Mouse (Mus musculus) heart, embryonic 14.5 days (tissue): ENCODE results near the gene Olfr834. TPM values are rescaled to one million over a fixed set of nuclear protein-coding genes. Genes with fewer than 3 reads are reported as not detected.

Source experiments
- ATAC-seq: fragments of 200-750 bp; cut with Nextera tagmentation; 2 replicates; pipeline ENCODE4 v1.8.0; 2017; ENCODE audit warnings: low read depth, moderate TSS enrichment; ENCODE audit not compliant: insufficient number of reproducible peaks, insufficient read depth, low FRiP score
- H3K27ac ChIP-seq, 2 experiments: fragments of 200-500 bp in 1 of 2; fragments of 300-500 bp in 1 of 2; sonication (generic) in 1 of 2; replicated peaks in 1 of 2; 2 replicates each; pipeline ENCODE4 v1.5.1; 2012 to 2014; ENCODE audit warnings: low read depth in 2 of 2, low read length in 2 of 2, control low read depth in 1 of 2, mild to moderate bottlenecking in 1 of 2, mixed read lengths in 1 of 2; ENCODE audit not compliant: control insufficient read depth in 1 of 2, insufficient read depth in 1 of 2
- H3K27me3 ChIP-seq: fragments of 300-500 bp; sonication (generic); 2 replicates; pipeline ENCODE4 v1.6.1; 2014; ENCODE audit warnings: mild to moderate bottlenecking, low read length, control low read depth; ENCODE audit not compliant: control insufficient read depth, insufficient read depth
- H3K36me3 ChIP-seq: fragments of 300-500 bp; sonication (generic); 2 replicates; pipeline ENCODE4 v1.6.1; 2014; ENCODE audit warnings: mild to moderate bottlenecking, control low read depth, low read length, mixed read lengths; ENCODE audit not compliant: control insufficient read depth, insufficient read depth
- H3K4me1 ChIP-seq, 2 experiments: fragments of 200-500 bp in 1 of 2; fragments of 300-500 bp in 1 of 2; sonication (generic) in 1 of 2; 2 replicates each; pipeline ENCODE4 v1.6.1; 2012 to 2014; ENCODE audit warnings: low read length in 2 of 2, control low read depth in 1 of 2, mixed read lengths in 1 of 2; ENCODE audit not compliant: control insufficient read depth in 2 of 2, insufficient read depth in 2 of 2
- H3K4me2 ChIP-seq: fragments of 300-500 bp; sonication (generic); 2 replicates; pipeline ENCODE4 v1.6.1; 2014; ENCODE audit warnings: mild to moderate bottlenecking, low read length
- H3K4me3 ChIP-seq, 2 experiments: fragments of 200-500 bp in 1 of 2; fragments of 300-500 bp in 1 of 2; sonication (generic) in 1 of 2; 2 replicates each; pipeline ENCODE4 v1.5.1; 2012 to 2014; ENCODE audit warnings: low read length in 2 of 2, mild to moderate bottlenecking in 2 of 2, control low read depth in 1 of 2, low read depth in 1 of 2, moderate library complexity in 1 of 2; ENCODE audit not compliant: control insufficient read depth in 1 of 2, insufficient read depth in 1 of 2
- H3K9ac ChIP-seq: fragments of 300-500 bp; sonication (generic); 2 replicates; pipeline ENCODE4 v1.6.1; 2014; ENCODE audit warnings: mild to moderate bottlenecking, low read length
- H3K9me3 ChIP-seq: fragments of 300-500 bp; sonication (generic); 2 replicates; pipeline ENCODE4 v1.6.1; 2016; ENCODE audit warnings: low read length, control low read depth; ENCODE audit not compliant: control insufficient read depth
- WGBS: fragments of 180-500 bp; shearing (Covaris S2); extraction: QIAGEN DNeasy Blood & Tissue Kit; methylation state at CpG from one replicate; pipeline ENCODE4 v1.1.7; 2014; 5-methylcytosine and 5-hydroxymethylcytosine counted together
- polyA plus RNA-seq: library from polyadenylated mRNA; unstranded; fragments of >200 nt; fragmentation: Nextera tagmentation; extraction: Ambion mirVana; gene quantifications from 2 replicates; pipeline ENCODE4 v1.2.1, GENCODE M21; 2014

Olfr834 gene
- polyA plus RNA-seq, result not detected in 2 replicates

DNA sequence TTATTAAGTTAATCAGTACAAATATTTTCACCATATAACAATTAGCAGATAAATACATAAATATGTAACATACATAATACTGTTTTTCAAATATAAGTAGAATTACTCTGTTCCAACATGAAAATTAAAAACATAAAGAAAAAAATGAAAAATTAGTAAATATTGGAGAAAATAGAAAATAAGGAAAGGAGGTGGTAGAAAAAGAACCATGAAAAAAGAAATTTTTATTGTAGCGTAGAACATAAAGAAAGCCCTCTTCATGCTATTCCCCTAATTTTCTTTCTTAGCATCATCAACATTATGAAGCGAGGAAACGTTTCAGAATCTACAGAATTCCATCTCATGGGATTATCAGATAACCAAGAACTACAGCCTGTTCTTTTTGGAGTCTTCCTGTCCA, at the start of gene Olfr834:
Olfr834 (plus strand) TSS at position 301 of the 400 bp plus-strand sequence.
- ATAC-seq, result no peak
- 0 out of 2 replicates have a peak, but pooled peaks cover 8% of the 10 kb centered on the region for H3K9me3 ChIP-seq
- 71% methylated on average over 3 of the region's 3 CpGs for WGBS
- H3K9ac ChIP-seq, result no peak within 1 kb of the TSS
- no peak within 1 kb of the TSS for H3K4me2 ChIP-seq
- H3K27ac ChIP-seq, result no peak within 1 kb of the TSS
- no peak within 1 kb of the TSS for H3K4me3 ChIP-seq
- no peaks in the 10 kb centered on the region for H3K36me3 ChIP-seq
- H3K4me1 ChIP-seq, result no peaks in the 10 kb centered on the region
- no peaks in the 10 kb centered on the region for H3K27me3 ChIP-seq

DNA sequence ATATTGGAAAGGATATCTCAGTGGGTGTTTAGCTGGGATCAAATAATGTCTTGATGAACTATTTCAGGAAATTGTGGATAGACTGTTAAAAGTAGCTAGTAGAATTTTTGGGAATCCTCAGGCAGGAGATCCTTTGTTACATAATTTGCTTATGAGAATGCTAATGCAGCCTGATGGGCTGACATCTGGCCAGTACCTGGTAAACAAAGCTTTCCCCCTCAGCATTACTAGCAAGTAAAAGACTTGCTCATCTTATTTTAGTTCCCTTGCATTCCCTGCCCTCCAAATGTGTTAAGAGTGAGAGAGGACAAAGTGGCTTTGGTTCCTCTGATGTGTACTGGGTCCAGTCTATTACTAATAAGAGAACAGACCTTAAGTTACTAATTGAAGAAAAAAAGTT, 25.8 kb upstream of the Olfr834 start:
- no peak for ATAC-seq
- H3K4me3 ChIP-seq, result no peak overlapping the region
- H3K9me3 ChIP-seq, result 0 out of 2 replicates have a peak, but pooled peaks cover 2% of the 10 kb centered on the region
- no peaks in the 10 kb centered on the region for H3K4me1 ChIP-seq
- H3K27me3 ChIP-seq, result no peaks in the 10 kb centered on the region
- H3K4me2 ChIP-seq, result no peak overlapping the region
- no peaks in the 10 kb centered on the region for H3K36me3 ChIP-seq
- no peak overlapping the region for H3K27ac ChIP-seq
- H3K9ac ChIP-seq, result no peak overlapping the region

DNA sequence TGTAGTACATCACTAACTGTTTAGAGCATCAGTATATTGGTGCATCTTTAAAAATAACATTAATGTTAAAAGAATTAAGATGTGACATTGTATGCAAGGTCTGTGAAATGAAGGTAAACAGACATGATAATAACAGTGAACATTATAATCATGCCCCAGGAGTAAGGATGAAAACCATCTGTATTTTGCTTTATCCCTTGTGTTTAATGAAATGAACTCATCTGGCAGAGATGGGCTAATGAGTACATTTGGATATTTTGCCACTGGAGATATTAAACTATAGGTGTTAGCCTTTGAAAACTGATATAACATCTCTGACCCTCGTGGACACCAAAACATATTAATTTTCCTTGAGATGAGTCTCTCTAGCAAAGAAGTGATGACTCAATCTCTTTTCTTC, 44.6 kb downstream of the Olfr834 start, which contains the start of gene Olfr835:
Olfr835 (plus strand) TSS at position 301 of the 400 bp plus-strand sequence.
- Histone ChIP-seq H3K4me1 (no peaks in the 10 kb centered on the region), H3K4me2 (no peak within 1 kb of the TSS), H3K9ac (no peak within 1 kb of the TSS), H3K27me3 (no peaks in the 10 kb centered on the region), H3K27ac (no peak within 1 kb of the TSS), H3K4me3 (no peak within 1 kb of the TSS), H3K36me3 (no peaks in the 10 kb centered on the region), H3K9me3 (peaks cover 8% of the 10 kb centered on the region; the same call in 1 of the 2 replicates)
- 25% methylated on average over 1 of the region's 1 CpGs for WGBS
- ATAC-seq, result no peak

Other genes starting within 250 kb of the Olfr834 start
- not detected in 2 replicates for gene Olfr24, start 224.0 kb upstream of the Olfr834 start, polyA plus RNA-seq
- gene Olfr828, start 168.5 kb upstream of the Olfr834 start, polyA plus RNA-seq, result not detected in 2 replicates
- not detected in 2 replicates for gene Olfr829, start 133.1 kb upstream of the Olfr834 start, polyA plus RNA-seq
- gene Olfr830, start 113.3 kb upstream of the Olfr834 start, polyA plus RNA-seq, result not detected in 2 replicates
- gene Olfr832, start 50.9 kb upstream of the Olfr834 start, polyA plus RNA-seq, result not detected in 2 replicates
- gene Olfr835, start 44.7 kb downstream of the Olfr834 start, polyA plus RNA-seq, result not detected in 2 replicates
- gene Olfr836, start 132.4 kb downstream of the Olfr834 start, polyA plus RNA-seq, result not detected in 2 replicates
- gene Olfr837, start 148.3 kb downstream of the Olfr834 start, polyA plus RNA-seq, result not detected in 2 replicates
- gene Olfr839-ps1, start 189.3 kb downstream of the Olfr834 start, polyA plus RNA-seq, result not detected in 2 replicates